Mouse (Mus musculus): ENCODE measurements around the gene Nt5dc3.

GRCm38 (mm10) chr10:86814292-86815131 lies 35.7 kb downstream of the Nt5dc3 start:
- TF ChIP-seq GATA1 (IDR thresholded peaks at IDR 0.05; ENCODE audit: low read length): no peak
- no peak for TF ChIP-seq TAL1 (IDR thresholded peaks at IDR 0.05; ENCODE audit: low read length)

Measured in erythroblast, embryonic 14.5 days (primary cell).